Mouse (Mus musculus) intestine, embryonic 16.5 days (tissue): ENCODE data around the gene Ube2c. TPM values are rescaled to one million over a fixed set of nuclear protein-coding genes. Genes with fewer than 3 reads are reported as not detected.

Experiments
- ATAC-seq: fragments of 200-750 bp; cut with Nextera tagmentation; 2 replicates; pipeline ENCODE4 v1.8.0; 2017; ENCODE audit warnings: moderate TSS enrichment, moderate library complexity
- H3K27ac ChIP-seq: fragments of 300-500 bp; sonication (generic); 2 replicates; pipeline ENCODE4 v1.5.1; 2014; ENCODE audit warnings: mild to moderate bottlenecking, low read length
- H3K27me3 ChIP-seq: fragments of 300-500 bp; sonication (generic); replicated peaks from 2 replicates; pipeline ENCODE4 v1.6.1; 2014; ENCODE audit warnings: low read length, control low read depth, mixed read lengths; ENCODE audit not compliant: control insufficient read depth, insufficient read depth
- H3K36me3 ChIP-seq: fragments of 300-500 bp; sonication (generic); 2 replicates; pipeline ENCODE4 v1.6.1; 2014; ENCODE audit warnings: low read length, control low read depth; ENCODE audit not compliant: control insufficient read depth, insufficient read depth
- H3K4me1 ChIP-seq: fragments of 300-500 bp; sonication (generic); 2 replicates; pipeline ENCODE4 v1.6.1; 2014; ENCODE audit warnings: low read length, control low read depth, mixed read lengths; ENCODE audit not compliant: control insufficient read depth, insufficient read depth
- H3K4me2 ChIP-seq: fragments of 300-500 bp; sonication (generic); 2 replicates; pipeline ENCODE4 v1.6.1; 2014; ENCODE audit warnings: low read depth, low read length, control low read depth
- H3K4me3 ChIP-seq: fragments of 300-500 bp; sonication (generic); 2 replicates; pipeline ENCODE4 v1.5.1; 2014; ENCODE audit warnings: mild to moderate bottlenecking, low read length
- H3K9ac ChIP-seq: fragments of 300-500 bp; sonication (generic); 2 replicates; pipeline ENCODE4 v1.6.1; 2014; ENCODE audit warnings: low read depth, low read length
- H3K9me3 ChIP-seq: fragments of 300-500 bp; sonication (generic); 2 replicates; pipeline ENCODE4 v1.6.1; 2016; ENCODE audit warnings: low read length, control low read depth; ENCODE audit not compliant: control insufficient read depth
- WGBS: fragments of 180-500 bp; shearing (Covaris S2); extraction: QIAGEN DNeasy Blood & Tissue Kit; methylation state at CpG from one replicate; pipeline ENCODE4 v1.1.7; 2014; 5-methylcytosine and 5-hydroxymethylcytosine counted together
- polyA plus RNA-seq: library from polyadenylated mRNA; unstranded; fragments of >200 nt; fragmentation: Nextera tagmentation; extraction: Ambion mirVana; gene quantifications from 2 replicates; pipeline ENCODE4 v1.2.1, GENCODE M21; 2015

Ube2c gene
- 360 and 426 TPM in 2 replicates for polyA plus RNA-seq

DNA sequence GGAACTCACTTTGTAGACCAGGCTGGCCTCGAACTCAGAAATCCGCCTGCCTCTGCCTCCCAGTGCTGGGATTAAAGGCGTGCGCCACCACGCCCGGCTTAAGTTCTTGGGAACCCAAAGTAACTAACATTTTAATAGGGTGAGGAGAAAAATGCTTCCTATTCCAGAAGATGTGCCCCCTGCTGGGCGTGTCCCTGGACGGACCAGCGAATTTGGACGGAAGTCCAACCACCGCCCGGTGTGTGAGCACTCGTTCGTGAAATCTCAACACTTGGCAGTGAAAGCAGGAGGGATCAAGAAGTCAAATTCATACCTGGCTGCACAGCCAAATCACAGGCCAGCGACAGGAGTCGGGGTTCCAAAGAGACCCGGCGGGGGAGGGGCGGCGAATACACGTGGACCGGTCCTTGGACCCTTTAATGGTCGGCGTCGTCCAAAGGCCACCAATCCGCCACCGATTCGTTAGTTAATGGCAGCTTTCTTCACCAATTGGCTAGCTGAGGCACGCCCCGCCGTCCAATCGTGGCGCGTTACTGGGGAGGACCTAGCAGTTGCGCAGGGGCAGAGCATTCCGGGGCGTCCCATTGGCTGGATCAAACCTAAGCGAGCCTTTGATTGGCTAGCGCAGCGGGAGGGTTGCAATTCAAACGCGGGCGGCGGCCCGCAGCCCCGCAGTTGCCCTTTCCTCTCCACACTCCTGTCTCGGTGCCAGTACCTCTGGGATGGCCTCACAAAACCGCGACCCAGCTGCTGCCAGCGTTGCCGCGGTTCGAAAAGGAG lies at the start of gene Ube2c:
Gene Ube2c, plus strand, starts transcription at position 641 of the 780 bp plus-strand sequence.
- H3K27ac ChIP-seq, result peak within 1 kb of the TSS; percentile 84
- peak within 1 kb of the TSS; percentile 60 for H3K4me2 ChIP-seq
- ATAC-seq, result peak; percentile 99
- peaks cover 22% of the 10 kb centered on the region for H3K4me1 ChIP-seq
- 2% methylated on average over 53 of the region's 53 CpGs for WGBS
- H3K4me3 ChIP-seq, result peak within 1 kb of the TSS; percentile 80
- no peaks in the 10 kb centered on the region for H3K27me3 ChIP-seq
- peak within 1 kb of the TSS; percentile 80 for H3K9ac ChIP-seq
- no peaks in the 10 kb centered on the region for H3K9me3 ChIP-seq
- peaks cover 15% of the 10 kb centered on the region for H3K36me3 ChIP-seq

DNA sequence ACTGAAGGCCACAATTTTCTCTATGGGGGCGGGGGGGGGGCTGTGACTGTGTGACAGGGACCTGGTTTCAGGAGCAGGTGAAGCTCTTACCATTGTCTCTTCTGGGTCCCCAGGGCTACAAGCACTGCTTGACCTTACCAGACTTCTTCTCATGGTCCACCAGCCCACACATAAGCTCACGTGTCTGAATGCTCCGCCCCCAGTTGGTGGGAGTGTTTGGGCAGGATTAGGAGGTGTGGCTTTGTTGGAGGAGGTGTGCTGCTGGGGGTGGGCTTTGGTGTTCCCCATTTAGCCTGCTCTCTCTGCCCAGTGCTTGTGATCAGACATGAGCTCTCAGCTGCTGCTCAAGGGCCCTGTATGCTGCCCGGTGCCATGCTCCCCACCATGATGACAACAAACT lies 46.4 kb upstream of the Ube2c start:
- 63% methylated on average over 4 of the region's 4 CpGs for WGBS
- Histone ChIP-seq H3K36me3 (no peaks in the 10 kb centered on the region), H3K9me3 (no peaks in the 10 kb centered on the region; the same call in 1 of the 2 replicates), H3K27me3 (no peaks in the 10 kb centered on the region), H3K9ac (no peak overlapping the region), H3K4me2 (no peak overlapping the region), H3K4me3 (no peak overlapping the region), H3K27ac (no peak overlapping the region), H3K4me1 (peaks cover 4% of the 10 kb centered on the region; the same call in 1 of the 2 replicates)
- ATAC-seq, result no peak

DNA sequence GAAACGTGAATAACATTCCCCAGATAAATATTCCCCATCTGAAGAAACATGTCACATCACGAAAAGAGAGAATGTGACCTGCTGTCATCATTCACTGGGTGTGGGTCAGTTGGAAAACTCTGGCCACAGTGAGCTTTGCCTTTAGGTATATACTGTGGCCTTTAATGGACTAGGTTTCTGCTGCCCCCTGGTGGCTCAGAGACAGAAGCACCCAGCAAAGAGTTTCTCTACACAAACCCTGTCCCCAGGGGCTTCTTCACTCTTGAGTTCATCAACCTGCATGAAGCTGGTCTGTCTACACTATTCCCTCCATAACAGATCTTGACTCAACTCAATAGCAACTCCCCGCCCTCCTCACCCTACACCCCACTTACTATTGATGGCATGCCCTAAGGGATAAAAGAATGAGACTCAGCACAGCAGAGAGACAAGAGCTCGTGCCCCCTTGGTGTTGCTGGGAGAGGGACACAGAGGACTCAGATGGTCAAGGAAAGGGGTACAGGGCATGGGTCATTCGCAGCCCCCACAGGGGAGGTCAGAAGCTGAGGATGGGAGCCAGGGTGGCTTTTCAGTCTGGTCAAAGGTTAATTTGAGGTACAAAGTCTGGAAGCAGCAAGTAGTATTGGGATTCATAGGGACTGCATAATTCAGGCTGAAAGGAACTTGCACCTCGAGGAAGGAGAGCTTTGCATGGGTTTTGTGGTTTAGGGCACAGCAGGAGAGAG lies 43.6 kb upstream of the Ube2c start:
- H3K36me3 ChIP-seq, result no peaks in the 10 kb centered on the region
- H3K4me1 ChIP-seq, result peaks cover 4% of the 10 kb centered on the region; the same call in 1 of the 2 replicates
- H3K4me2 ChIP-seq, result no peak overlapping the region
- no peaks in the 10 kb centered on the region for H3K27me3 ChIP-seq
- H3K9me3 ChIP-seq, result no peaks in the 10 kb centered on the region; the same call in 1 of the 2 replicates
- no peak overlapping the region for H3K4me3 ChIP-seq
- 25% methylated on average over 6 of the region's 6 CpGs for WGBS
- no peak overlapping the region for H3K9ac ChIP-seq
- ATAC-seq, result peak; percentile 85
- no peak overlapping the region for H3K27ac ChIP-seq

DNA sequence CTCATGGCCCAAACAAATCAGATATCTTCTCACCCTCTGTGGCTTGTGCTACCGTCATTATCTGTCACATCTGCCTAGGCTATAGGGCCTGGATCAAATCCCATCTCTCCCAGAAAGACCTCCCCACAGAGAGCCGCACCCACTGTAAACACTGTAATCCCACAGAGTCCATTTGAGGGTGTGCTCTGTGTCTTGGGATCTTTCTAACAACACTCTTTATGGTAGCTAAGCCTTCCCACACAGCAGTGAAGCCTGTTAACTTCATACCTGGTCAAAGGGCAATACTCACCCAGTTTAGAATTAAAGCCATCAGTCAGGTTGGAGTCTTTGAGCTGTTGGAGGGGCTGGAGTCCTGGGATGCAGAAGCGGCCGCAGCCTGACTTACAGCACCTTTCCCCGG lies 38.0 kb upstream of the Ube2c start:
- ATAC-seq, result peak; percentile 85
- Histone ChIP-seq H3K4me2 (no peak overlapping the region), H3K4me1 (peaks cover 21% of the 10 kb centered on the region), H3K27ac (peak overlapping the region; percentile 13), H3K36me3 (no peaks in the 10 kb centered on the region), H3K27me3 (no peaks in the 10 kb centered on the region), H3K9ac (no peak overlapping the region), H3K9me3 (no peaks in the 10 kb centered on the region), H3K4me3 (no peak overlapping the region)
- WGBS, result 38% methylated on average over 5 of the region's 5 CpGs

DNA sequence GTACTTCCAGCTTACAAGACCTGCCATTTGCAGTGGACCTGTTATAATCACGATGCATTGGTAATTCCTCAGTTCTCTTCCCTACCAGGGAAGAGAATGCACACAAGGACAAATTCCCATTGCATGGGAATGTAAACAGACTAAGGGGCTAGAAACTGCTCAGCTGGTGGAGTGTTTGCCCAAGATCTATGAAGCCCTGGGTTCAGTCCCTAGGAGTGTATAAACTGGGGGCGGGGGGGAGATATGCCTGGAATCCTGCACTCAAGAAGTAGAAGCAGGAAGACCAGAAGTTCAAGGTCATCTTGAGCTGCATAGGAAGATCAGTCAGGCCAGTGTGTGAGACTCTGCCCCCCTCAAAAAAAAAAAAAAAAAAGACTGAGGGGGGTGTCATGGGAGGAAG lies 36.4 kb upstream of the Ube2c start:
- H3K9me3 ChIP-seq, result no peaks in the 10 kb centered on the region
- peaks cover 26% of the 10 kb centered on the region for H3K4me1 ChIP-seq
- no peak overlapping the region for H3K4me2 ChIP-seq
- no peak overlapping the region for H3K27ac ChIP-seq
- no peak for ATAC-seq
- no peaks in the 10 kb centered on the region for H3K27me3 ChIP-seq
- no peaks in the 10 kb centered on the region for H3K36me3 ChIP-seq
- 56% methylated on average over 2 of the region's 2 CpGs for WGBS
- H3K4me3 ChIP-seq, result no peak overlapping the region
- H3K9ac ChIP-seq, result no peak overlapping the region

DNA sequence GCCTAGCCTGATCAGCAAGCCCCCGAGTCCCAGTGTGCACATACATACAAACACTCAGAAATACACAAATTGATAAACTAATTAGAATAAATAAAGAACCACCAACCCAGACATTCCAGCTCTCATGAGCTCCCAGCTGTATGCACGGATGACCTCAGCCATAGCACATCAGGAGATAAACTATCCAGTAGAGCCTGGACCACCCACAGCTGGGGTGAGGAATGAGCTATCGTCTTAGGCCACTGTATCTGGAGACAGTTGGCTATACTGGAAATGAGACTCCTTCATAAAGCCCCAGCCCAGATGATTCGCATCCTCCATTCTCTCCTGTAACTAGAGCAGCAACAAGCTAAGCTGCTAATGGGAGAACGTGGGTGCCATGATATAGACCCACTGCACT lies 34.9 kb upstream of the Ube2c start:
- no peak overlapping the region for H3K4me3 ChIP-seq
- WGBS, result 67% methylated on average over 5 of the region's 5 CpGs
- no peak overlapping the region for H3K9ac ChIP-seq
- no peaks in the 10 kb centered on the region for H3K27me3 ChIP-seq
- ATAC-seq, result 0 out of 2 replicates have a peak, but pooled peaks have one; percentile 18
- H3K27ac ChIP-seq, result peak overlapping the region; percentile 51
- H3K36me3 ChIP-seq, result no peaks in the 10 kb centered on the region
- no peak overlapping the region for H3K4me2 ChIP-seq
- H3K4me1 ChIP-seq, result peaks cover 26% of the 10 kb centered on the region
- H3K9me3 ChIP-seq, result no peaks in the 10 kb centered on the region

DNA sequence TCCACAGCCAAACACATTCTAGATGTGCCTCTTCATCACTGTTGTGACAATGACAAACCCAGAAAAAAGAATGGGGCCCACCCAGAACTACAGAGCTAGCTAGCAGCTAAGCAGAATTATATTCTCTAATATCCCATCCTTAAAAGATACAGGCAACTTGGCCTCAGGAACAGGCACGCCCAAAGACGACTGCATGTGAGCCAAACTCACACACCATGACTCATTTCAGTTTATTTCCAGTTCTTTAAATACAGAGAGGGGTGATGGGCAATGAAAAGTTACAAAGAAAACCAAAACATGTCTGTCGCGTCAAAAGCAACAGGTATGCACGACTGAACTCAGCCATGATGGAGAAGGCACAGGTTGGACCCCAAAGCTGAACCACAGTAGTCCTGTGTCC lies 34.3 kb upstream of the Ube2c start:
- WGBS, result 79% methylated on average over 5 of the region's 5 CpGs
- Histone ChIP-seq H3K4me2 (no peak overlapping the region), H3K27ac (peak overlapping the region; percentile 23; the same call in 1 of the 2 replicates), H3K4me3 (no peak overlapping the region), H3K9me3 (no peaks in the 10 kb centered on the region), H3K27me3 (no peaks in the 10 kb centered on the region), H3K9ac (no peak overlapping the region), H3K36me3 (no peaks in the 10 kb centered on the region), H3K4me1 (peaks cover 26% of the 10 kb centered on the region)
- no peak for ATAC-seq

DNA sequence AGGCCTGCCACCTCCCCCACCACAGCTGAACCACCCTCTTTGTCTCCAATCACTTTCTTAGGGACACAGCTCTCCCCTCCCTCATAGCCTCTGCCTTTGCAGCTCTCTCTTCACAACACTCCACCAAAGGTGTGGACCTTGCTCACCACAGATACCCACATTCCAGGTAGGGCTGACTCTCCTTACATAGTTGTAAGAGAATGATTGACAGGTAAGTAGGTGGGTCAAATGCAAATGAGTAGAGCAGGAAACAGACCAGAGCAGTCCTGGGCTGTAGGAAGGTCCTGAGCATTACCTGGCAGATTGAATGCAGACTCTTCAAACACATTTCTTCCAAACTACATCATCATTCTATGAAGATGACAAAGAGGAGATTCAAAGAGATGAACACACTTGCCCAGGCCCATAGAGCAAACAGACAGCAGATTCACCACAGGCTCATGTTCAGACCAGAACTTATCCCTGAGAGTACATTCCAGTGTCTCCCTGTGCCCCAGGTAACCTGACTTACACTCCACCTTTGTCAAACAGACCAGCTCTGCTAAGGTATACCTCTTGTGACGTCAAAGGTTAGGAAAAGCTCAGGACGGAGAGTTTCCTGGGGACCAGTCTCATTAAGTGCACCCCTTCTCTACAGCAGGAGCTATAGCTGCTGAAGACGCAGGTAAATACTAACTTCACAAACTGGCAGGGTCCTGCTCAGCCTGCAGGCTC lies 32.2 kb upstream of the Ube2c start:
- peak overlapping the region; percentile 79 for H3K27ac ChIP-seq
- peak; percentile 97 for ATAC-seq
- H3K9me3 ChIP-seq, result no peaks in the 10 kb centered on the region
- H3K36me3 ChIP-seq, result no peaks in the 10 kb centered on the region
- WGBS, result 45% methylated on average over 3 of the region's 3 CpGs
- no peak overlapping the region for H3K4me2 ChIP-seq
- H3K4me1 ChIP-seq, result peaks cover 23% of the 10 kb centered on the region
- peak overlapping the region; percentile 27; the same call in 1 of the 2 replicates for H3K9ac ChIP-seq
- H3K27me3 ChIP-seq, result no peaks in the 10 kb centered on the region
- no peak overlapping the region for H3K4me3 ChIP-seq

DNA sequence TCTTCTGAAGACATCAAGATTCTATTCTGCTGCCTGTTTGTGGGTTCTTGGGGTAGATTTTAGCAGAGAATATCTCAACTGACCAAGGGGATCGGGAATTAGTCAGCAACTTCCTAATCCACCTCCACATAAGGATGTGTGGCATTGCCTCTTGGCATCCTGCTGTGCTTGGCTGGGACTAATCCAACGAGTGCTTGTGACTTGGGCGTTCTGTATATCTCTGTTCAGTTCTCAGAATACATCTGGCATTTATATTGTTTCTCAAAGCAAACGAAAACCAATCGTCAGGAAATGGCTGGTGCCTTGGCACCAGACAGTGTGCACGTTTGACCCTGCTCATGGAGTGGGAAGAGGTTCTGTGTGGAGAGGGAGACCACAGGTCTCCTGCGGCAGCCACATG lies 29.8 kb upstream of the Ube2c start:
- Histone ChIP-seq H3K27me3 (no peaks in the 10 kb centered on the region), H3K4me1 (peaks cover 11% of the 10 kb centered on the region; the same call in 1 of the 2 replicates), H3K9me3 (no peaks in the 10 kb centered on the region), H3K27ac (no peak overlapping the region), H3K4me3 (no peak overlapping the region), H3K36me3 (no peaks in the 10 kb centered on the region), H3K4me2 (no peak overlapping the region), H3K9ac (no peak overlapping the region)
- no peak for ATAC-seq
- WGBS, result 56% methylated on average over 7 of the region's 7 CpGs
